Mouse (Mus musculus) forebrain, embryonic 11.5 days (tissue): Measurements from ENCODE around the gene Minos1. TPM values are rescaled to one million over a fixed set of nuclear protein-coding genes. Genes with fewer than 3 reads are reported as not detected.

Experiments used
- ATAC-seq: fragments of 200-750 bp; cut with Nextera tagmentation; replicated peaks from 2 replicates; pipeline ENCODE4 v1.8.0; 2017; ENCODE audit warnings: moderate TSS enrichment; ENCODE audit not compliant: low FRiP score
- DNase-seq: peaks from one replicate; pipeline ENCODE4 v3.0.0-alpha.2; 2017; ENCODE audit warnings: low spot score
- H3K27ac ChIP-seq: fragments of 300-500 bp; sonication (generic); 2 replicates; pipeline ENCODE4 v1.5.1; 2014; ENCODE audit warnings: low read depth, low read length
- H3K27me3 ChIP-seq: fragments of 300-500 bp; sonication (generic); 2 replicates; pipeline ENCODE4 v1.6.1; 2014; ENCODE audit warnings: mild to moderate bottlenecking, low read length, mixed read lengths; ENCODE audit not compliant: control insufficient read depth, insufficient read depth
- H3K36me3 ChIP-seq: fragments of 300-500 bp; sonication (generic); 2 replicates; pipeline ENCODE4 v1.6.1; 2014; ENCODE audit warnings: mild to moderate bottlenecking, low read length, moderate library complexity, mixed read lengths; ENCODE audit not compliant: control insufficient read depth, insufficient read depth
- H3K4me1 ChIP-seq: fragments of 300-500 bp; sonication (generic); replicated peaks from 2 replicates; pipeline ENCODE4 v1.6.1; 2014; ENCODE audit warnings: low read length, mixed read lengths; ENCODE audit not compliant: control insufficient read depth, insufficient read depth
- H3K4me2 ChIP-seq: fragments of 300-500 bp; sonication (generic); 2 replicates; pipeline ENCODE4 v1.6.1; 2014; ENCODE audit warnings: low read depth, mild to moderate bottlenecking, low read length, moderate library complexity, mixed read lengths; ENCODE audit not compliant: severe bottlenecking
- H3K4me3 ChIP-seq: fragments of 300-500 bp; sonication (generic); 2 replicates; pipeline ENCODE4 v1.5.1; 2014; ENCODE audit warnings: low read depth, low read length
- H3K9ac ChIP-seq: fragments of 300-500 bp; sonication (generic); 2 replicates; pipeline ENCODE4 v1.6.1; 2014; ENCODE audit warnings: low read length
- H3K9me3 ChIP-seq: fragments of 300-500 bp; sonication (generic); 2 replicates; pipeline ENCODE4 v1.6.1; 2016; ENCODE audit warnings: low read length, mixed read lengths; ENCODE audit not compliant: control insufficient read depth
- WGBS: fragments of 180-500 bp; shearing (Covaris S2); extraction: QIAGEN DNeasy Blood & Tissue Kit; methylation state at CpG from one replicate; pipeline ENCODE4 v1.1.7; 2014; 5-methylcytosine and 5-hydroxymethylcytosine counted together
- polyA plus RNA-seq: library from polyadenylated mRNA; unstranded; fragments of >200 nt; fragmentation: Nextera tagmentation; extraction: Ambion mirVana; gene quantifications from 2 replicates; pipeline ENCODE4 v1.2.1, GENCODE M21; 2014

Minos1 gene
- polyA plus RNA-seq, 1 experiment from 2014 or later: 387 TPM

GRCm38 (mm10) chr4:139086984-139087383, 43.9 kb downstream of the Minos1 start:
- Histone ChIP-seq H3K27me3 (peaks cover 17% of the 10 kb centered on the region), H3K27ac (no peak overlapping the region), H3K9me3 (no peaks in the 10 kb centered on the region), H3K4me2 (no peak overlapping the region), H3K4me1 (peaks cover 9% of the 10 kb centered on the region), H3K9ac (no peak overlapping the region), H3K4me3 (no peak overlapping the region), H3K36me3 (no peaks in the 10 kb centered on the region)
- no peak for ATAC-seq
- WGBS: 70% methylated on average over 4 of the region's 4 CpGs
- no peak for DNase-seq

- H3K4me3 ChIP-seq: no peak overlapping the region
- DNase-seq: peak; percentile 90
- H3K4me1 ChIP-seq: peaks cover 9% of the 10 kb centered on the region
- no peak overlapping the region for H3K4me2 ChIP-seq
- H3K27me3 ChIP-seq: peaks cover 8% of the 10 kb centered on the region; the same call in 1 of the 2 replicates
- no peaks in the 10 kb centered on the region for H3K9me3 ChIP-seq
- WGBS: 21% methylated on average over 5 of the region's 5 CpGs
- H3K36me3 ChIP-seq: no peaks in the 10 kb centered on the region
- no peak overlapping the region for H3K27ac ChIP-seq
- H3K9ac ChIP-seq: no peak overlapping the region
- ATAC-seq: 0 out of 2 replicates have a peak, but pooled peaks have one; percentile 42
Measured at GRCm38 (mm10) chr4:139086037-139086436, 44.9 kb downstream of the Minos1 start.

- no peak overlapping the region for H3K27ac ChIP-seq
Measured at GRCm38 (mm10) chr4:139085337-139085736, 45.6 kb downstream of the Minos1 start.

GRCm38 (mm10) chr4:139082790-139083564, 47.9 kb downstream of the Minos1 start:
- Histone ChIP-seq H3K9ac (peak overlapping the region; percentile 44; the same call in 1 of the 2 replicates), H3K36me3 (no peaks in the 10 kb centered on the region), H3K4me3 (no peak overlapping the region), H3K27ac (no peak overlapping the region; the same call in 1 of the 2 replicates), H3K27me3 (no peaks in the 10 kb centered on the region; the same call in 1 of the 2 replicates), H3K9me3 (no peaks in the 10 kb centered on the region), H3K4me1 (peaks cover 9% of the 10 kb centered on the region), H3K4me2 (peak overlapping the region; percentile 32; the same call in 1 of the 2 replicates)
- WGBS: 38% methylated on average over 12 of the region's 12 CpGs
- ATAC-seq (peak; percentile 71), DNase-seq (peak; percentile 71)

More at GRCm38 (mm10) chr4:139085337-139085736, 45.6 kb downstream of the Minos1 start:
- WGBS: 73% methylated on average over 11 of the region's 11 CpGs
- Histone ChIP-seq H3K4me1 (peaks cover 9% of the 10 kb centered on the region), H3K9me3 (no peaks in the 10 kb centered on the region), H3K36me3 (no peaks in the 10 kb centered on the region), H3K4me3 (no peak overlapping the region), H3K27me3 (peaks cover 2% of the 10 kb centered on the region; the same call in 1 of the 2 replicates), H3K9ac (no peak overlapping the region), H3K4me2 (no peak overlapping the region)
- ATAC-seq (no peak), DNase-seq (no peak)

DNA sequence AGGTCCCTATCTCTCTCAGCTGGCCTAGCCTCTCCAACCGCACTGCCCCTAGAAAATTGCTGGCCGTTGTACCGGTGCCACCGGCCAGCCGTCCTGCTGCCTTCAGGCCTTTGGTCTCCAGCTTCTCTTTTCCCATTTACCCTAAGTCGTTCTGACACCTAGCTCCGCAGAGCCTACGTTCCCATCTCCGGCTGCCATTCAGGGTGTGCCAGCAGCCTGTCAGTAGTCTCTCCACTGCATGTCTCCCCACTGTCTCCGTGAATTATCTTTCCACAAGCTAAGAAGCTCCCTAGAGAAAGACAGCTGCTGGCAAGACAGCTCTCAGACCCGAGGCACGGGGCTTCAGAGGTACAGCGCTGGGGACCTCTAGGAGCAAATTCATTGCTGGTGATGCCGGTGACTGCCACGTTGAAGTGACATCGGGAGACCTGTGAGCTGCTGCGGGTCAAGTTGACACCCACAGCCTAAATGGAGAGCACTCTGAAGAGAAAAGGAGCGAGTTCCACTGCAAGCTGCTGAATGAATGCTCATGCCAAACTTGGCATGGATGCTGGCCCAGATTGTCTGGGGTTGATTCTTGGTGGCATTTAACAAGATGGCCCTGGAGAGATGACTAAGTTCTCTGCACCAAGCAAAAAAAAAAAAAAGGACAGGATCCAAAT, 49.5 kb downstream of the Minos1 start:
- H3K9ac ChIP-seq: no peak overlapping the region
- H3K27ac ChIP-seq: no peak overlapping the region
- no peak for DNase-seq
- no peaks in the 10 kb centered on the region for H3K9me3 ChIP-seq
- H3K36me3 ChIP-seq: no peaks in the 10 kb centered on the region
- H3K4me2 ChIP-seq: no peak overlapping the region
- no peak overlapping the region for H3K4me3 ChIP-seq
- ATAC-seq: no peak
- H3K4me1 ChIP-seq: peaks cover 9% of the 10 kb centered on the region
- 81% methylated on average over 18 of the region's 18 CpGs for WGBS
- peaks cover 7% of the 10 kb centered on the region for H3K27me3 ChIP-seq

GRCm38 (mm10) chr4:139080259-139080658, 50.7 kb downstream of the Minos1 start:
- Histone ChIP-seq H3K27ac (no peak overlapping the region), H3K36me3 (no peaks in the 10 kb centered on the region), H3K4me3 (no peak overlapping the region), H3K4me2 (no peak overlapping the region), H3K4me1 (peaks cover 10% of the 10 kb centered on the region), H3K9me3 (no peaks in the 10 kb centered on the region), H3K27me3 (peaks cover 19% of the 10 kb centered on the region), H3K9ac (no peak overlapping the region)
- ATAC-seq (no peak), DNase-seq (no peak)
- WGBS: 90% methylated on average over 7 of the region's 7 CpGs

DNA sequence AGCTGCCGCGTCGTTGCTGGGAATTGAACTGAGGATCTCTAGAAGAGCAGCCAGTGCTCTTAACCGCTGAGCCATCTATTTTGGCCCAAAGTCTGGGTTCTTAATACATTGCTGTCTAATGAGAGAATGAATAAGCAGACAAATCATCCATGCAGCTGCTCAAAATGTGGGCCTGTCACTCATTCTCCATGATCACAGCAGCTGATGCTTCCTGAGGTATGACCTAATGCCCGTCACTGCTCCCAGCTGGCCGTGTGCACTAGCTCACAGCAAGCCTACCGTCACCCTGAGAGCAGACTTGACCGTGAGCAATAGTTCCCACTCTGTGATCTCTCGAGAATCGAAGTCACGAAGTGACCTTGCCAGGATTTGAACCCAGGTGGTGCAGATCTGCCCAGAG, 51.5 kb downstream of the Minos1 start:
- H3K4me1 ChIP-seq: peaks cover 15% of the 10 kb centered on the region
- H3K4me3 ChIP-seq: no peak overlapping the region
- H3K9ac ChIP-seq: no peak overlapping the region
- no peak for ATAC-seq
- H3K4me2 ChIP-seq: no peak overlapping the region
- H3K27ac ChIP-seq: no peak overlapping the region
- H3K27me3 ChIP-seq: peaks cover 27% of the 10 kb centered on the region
- DNase-seq: no peak
- 82% methylated on average over 11 of the region's 11 CpGs for WGBS
- no peaks in the 10 kb centered on the region for H3K9me3 ChIP-seq
- H3K36me3 ChIP-seq: no peaks in the 10 kb centered on the region

GRCm38 (mm10) chr4:139078726-139079125, 52.2 kb downstream of the Minos1 start:
- DNase-seq (no peak), ATAC-seq (no peak)
- Histone ChIP-seq H3K4me1 (peaks cover 17% of the 10 kb centered on the region), H3K4me3 (no peak overlapping the region), H3K27ac (no peak overlapping the region), H3K4me2 (no peak overlapping the region), H3K36me3 (no peaks in the 10 kb centered on the region), H3K9ac (no peak overlapping the region), H3K9me3 (no peaks in the 10 kb centered on the region), H3K27me3 (peaks cover 34% of the 10 kb centered on the region)
- 18% methylated on average over 4 of the region's 4 CpGs for WGBS
